Mouse (Mus musculus): ENCODE results near the gene Ppfibp1.

DNA sequence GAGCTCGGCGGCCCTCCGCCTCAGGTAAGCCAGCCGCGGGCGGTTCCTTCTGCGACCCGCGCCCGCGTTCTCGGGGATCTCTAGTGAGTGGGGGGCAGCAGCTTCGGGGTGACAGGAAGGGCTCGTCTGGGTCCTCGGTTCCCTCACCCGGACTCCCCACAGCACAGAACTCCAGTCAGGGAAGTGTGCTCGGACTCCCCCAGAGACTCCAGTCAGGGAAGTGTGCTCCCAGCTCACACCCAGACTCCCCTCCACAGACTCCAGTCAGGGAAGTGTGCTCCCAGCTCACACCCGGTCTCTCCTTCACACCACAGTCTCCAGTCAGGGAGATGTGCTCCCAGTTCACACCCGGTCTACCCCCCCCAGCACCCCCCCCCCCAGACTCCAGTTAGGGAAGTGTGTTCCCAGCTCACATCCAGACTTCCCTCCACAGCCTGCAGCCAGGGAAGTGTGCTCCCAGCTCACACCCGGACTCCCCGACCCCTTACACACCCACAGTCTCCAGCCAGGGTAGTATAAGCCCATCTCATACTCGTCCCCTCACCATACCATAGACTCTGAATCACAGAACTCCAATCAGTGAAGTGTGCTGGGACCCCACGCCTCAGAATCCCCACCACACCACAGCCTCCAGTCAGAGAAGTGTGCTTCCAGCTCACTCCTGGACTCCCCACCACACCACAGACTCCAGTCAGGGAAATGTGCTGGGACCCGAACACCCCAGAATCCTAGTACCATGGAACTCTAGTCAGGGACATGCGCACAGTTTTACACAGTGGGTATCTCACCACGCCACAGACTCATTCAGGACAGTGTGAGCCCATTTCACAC is 588 bp downstream of the Ppfibp1 start:
- TF ChIP-seq POLR2A (IDR thresholded peaks at IDR 0.05; ENCODE audit: low read depth, low read length) (no peak), E2F4 (IDR thresholded peaks at IDR 0.05; ENCODE audit: insufficient replicate concordance, low read depth, low read length) (no peak), CHD1 (IDR thresholded peaks at IDR 0.05; ENCODE audit: low read depth, low read length) (no peak), SIN3A (IDR thresholded peaks at IDR 0.05; ENCODE audit: low read length) (no peak), KAT2A (IDR thresholded peaks at IDR 0.05; ENCODE audit: insufficient replicate concordance, low read length) (no peak), CTCF (conservative IDR thresholded peaks at IDR 0.05 in 1 of 2, IDR thresholded peaks at IDR 0.05 in 1 of 2; ENCODE audit: low read depth in 2 of 2, low read length in 2 of 2) (no peak)
